Mouse (Mus musculus): ENCODE measurements around the gene Hdac4. TPM values are rescaled to one million over a fixed set of nuclear protein-coding genes. Genes with fewer than 3 reads are reported as not detected.

Hdac4 gene
- polyA plus RNA-seq, 1 experiment from 2014 or later = 25.6 TPM

DNA sequence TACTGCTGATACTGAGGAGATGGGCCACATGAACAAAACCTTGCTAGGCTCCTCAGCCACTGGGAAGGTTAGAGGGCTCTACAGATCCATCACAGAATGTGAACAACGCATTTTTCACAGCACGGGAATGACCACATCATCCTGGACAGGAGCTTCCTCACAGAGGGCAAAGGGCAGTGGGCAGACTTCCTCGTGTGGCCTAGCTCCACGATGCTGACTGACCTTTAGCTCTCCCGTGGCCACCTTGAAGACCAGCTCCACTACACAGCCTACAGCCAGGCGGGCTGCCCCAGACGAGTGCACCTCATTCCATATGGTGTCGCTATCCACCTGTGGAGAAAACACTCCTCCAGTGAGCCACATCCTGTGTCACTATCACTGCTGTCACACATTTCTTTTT lies 234.3 kb downstream of the Hdac4 start:
- H3K4me3 ChIP-seq (replicated peaks) = no peak overlapping the region
- H3K27ac ChIP-seq = no peak overlapping the region
- H3K27me3 ChIP-seq = no peaks in the 10 kb centered on the region
- H3K4me1 ChIP-seq (replicated peaks) = peaks cover 8% of the 10 kb centered on the region; the same call in 1 of the 2 replicates
- ATAC-seq = no peak
- H3K36me3 ChIP-seq = peaks cover 79% of the 10 kb centered on the region
- H3K9ac ChIP-seq (replicated peaks) = no peak overlapping the region
- no peaks in the 10 kb centered on the region for H3K9me3 ChIP-seq
- 92% methylated on average over 8 of the region's 8 CpGs for WGBS
- no peak overlapping the region for H3K4me2 ChIP-seq (replicated peaks)

DNA sequence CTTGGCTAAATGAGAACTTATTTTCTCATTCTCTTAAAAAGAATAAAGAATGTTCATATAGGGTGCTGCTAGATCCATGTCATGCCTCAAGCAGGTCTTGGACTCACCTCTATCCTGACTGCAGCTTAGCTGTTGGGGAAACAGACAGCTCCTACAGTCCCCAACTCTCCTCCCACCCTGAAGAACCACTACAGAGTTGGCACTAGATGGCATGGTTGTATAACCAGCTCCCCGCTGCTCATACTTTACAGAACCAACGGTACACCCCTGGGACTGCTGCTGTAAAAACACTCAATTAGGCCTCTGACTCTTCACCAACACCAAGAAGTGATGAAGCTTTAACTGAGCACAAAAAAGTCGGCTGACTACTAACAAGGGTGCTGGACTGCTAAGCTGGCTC lies 235.6 kb downstream of the Hdac4 start:
- Histone ChIP-seq H3K27me3 (no peaks in the 10 kb centered on the region), H3K4me2 (replicated peaks) (no peak overlapping the region), H3K9ac (replicated peaks) (no peak overlapping the region), H3K9me3 (no peaks in the 10 kb centered on the region), H3K36me3 (peaks cover 79% of the 10 kb centered on the region), H3K4me3 (replicated peaks) (no peak overlapping the region), H3K27ac (no peak overlapping the region), H3K4me1 (replicated peaks) (peaks cover 8% of the 10 kb centered on the region; the same call in 1 of the 2 replicates)
- 91% methylated on average over 3 of the region's 3 CpGs for WGBS
- no peak for ATAC-seq

- Histone ChIP-seq H3K4me3 (replicated peaks) (no peak overlapping the region), H3K9ac (replicated peaks) (no peak overlapping the region), H3K27me3 (no peaks in the 10 kb centered on the region), H3K4me1 (replicated peaks) (peaks cover 8% of the 10 kb centered on the region; the same call in 1 of the 2 replicates), H3K27ac (no peak overlapping the region), H3K9me3 (no peaks in the 10 kb centered on the region), H3K4me2 (replicated peaks) (no peak overlapping the region), H3K36me3 (peaks cover 78% of the 10 kb centered on the region)
- no peak for ATAC-seq
- WGBS = 95% methylated on average over 5 of the region's 5 CpGs
These were observed 236.5 kb downstream of the Hdac4 start for GRCm38 (mm10) chr1:91959044-91959443.

GRCm38 (mm10) chr1:91956229-91956628 lies 239.3 kb downstream of the Hdac4 start:
- no peak for ATAC-seq
- H3K4me3 ChIP-seq (replicated peaks) = no peak overlapping the region
- no peak overlapping the region for H3K4me2 ChIP-seq (replicated peaks)
- H3K36me3 ChIP-seq = peaks cover 95% of the 10 kb centered on the region
- H3K27me3 ChIP-seq = no peaks in the 10 kb centered on the region
- no peaks in the 10 kb centered on the region for H3K4me1 ChIP-seq (replicated peaks)
- no peak overlapping the region for H3K27ac ChIP-seq
- WGBS = 85% methylated on average over 4 of the region's 4 CpGs
- H3K9me3 ChIP-seq = no peaks in the 10 kb centered on the region
- H3K9ac ChIP-seq (replicated peaks) = no peak overlapping the region

GRCm38 (mm10) chr1:91954954-91955353 lies 240.5 kb downstream of the Hdac4 start:
- Histone ChIP-seq H3K9me3 (no peaks in the 10 kb centered on the region), H3K36me3 (peaks cover 95% of the 10 kb centered on the region), H3K9ac (replicated peaks) (no peak overlapping the region), H3K27me3 (no peaks in the 10 kb centered on the region), H3K27ac (no peak overlapping the region), H3K4me3 (replicated peaks) (no peak overlapping the region), H3K4me1 (replicated peaks) (no peaks in the 10 kb centered on the region), H3K4me2 (replicated peaks) (no peak overlapping the region)
- 92% methylated on average over 5 of the region's 5 CpGs for WGBS
- ATAC-seq = no peak

DNA sequence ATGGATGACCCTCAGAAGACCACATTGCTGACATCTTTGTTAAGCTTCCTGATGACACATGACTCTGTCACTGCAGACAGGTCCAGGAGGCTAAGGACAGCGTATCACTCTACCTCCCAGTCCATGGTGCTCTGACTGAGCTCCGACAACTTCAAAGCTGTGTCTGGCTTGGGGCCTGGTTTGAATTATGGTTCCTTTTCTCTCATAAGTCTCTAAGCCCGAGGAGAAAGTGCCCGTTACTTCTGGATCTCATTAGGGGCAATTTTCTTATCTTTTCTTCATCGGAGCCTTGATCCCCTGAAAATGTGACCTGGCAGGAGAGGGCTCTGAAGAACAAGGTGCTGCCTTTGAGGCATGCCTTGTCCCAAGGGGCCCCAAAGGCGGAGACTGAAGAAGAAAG lies 242.6 kb downstream of the Hdac4 start:
- H3K27me3 ChIP-seq = no peaks in the 10 kb centered on the region
- no peak for ATAC-seq
- no peak overlapping the region for H3K27ac ChIP-seq
- WGBS = 87% methylated on average over 6 of the region's 6 CpGs
- H3K9me3 ChIP-seq = no peaks in the 10 kb centered on the region
- no peak overlapping the region for H3K4me3 ChIP-seq (replicated peaks)
- no peak overlapping the region for H3K4me2 ChIP-seq (replicated peaks)
- H3K4me1 ChIP-seq (replicated peaks) = no peaks in the 10 kb centered on the region
- H3K36me3 ChIP-seq = peaks cover 96% of the 10 kb centered on the region
- H3K9ac ChIP-seq (replicated peaks) = no peak overlapping the region

- H3K27ac ChIP-seq = no peak overlapping the region
- no peaks in the 10 kb centered on the region for H3K27me3 ChIP-seq
- H3K4me1 ChIP-seq (replicated peaks) = no peaks in the 10 kb centered on the region
- H3K4me3 ChIP-seq (replicated peaks) = no peak overlapping the region
- peaks cover 92% of the 10 kb centered on the region for H3K36me3 ChIP-seq
- no peak overlapping the region for H3K9ac ChIP-seq (replicated peaks)
- 98% methylated on average over 7 of the region's 7 CpGs for WGBS
- no peak overlapping the region for H3K4me2 ChIP-seq (replicated peaks)
- no peak for ATAC-seq
- no peaks in the 10 kb centered on the region for H3K9me3 ChIP-seq
These were observed 248.1 kb downstream of the Hdac4 start for GRCm38 (mm10) chr1:91947441-91947840.

DNA sequence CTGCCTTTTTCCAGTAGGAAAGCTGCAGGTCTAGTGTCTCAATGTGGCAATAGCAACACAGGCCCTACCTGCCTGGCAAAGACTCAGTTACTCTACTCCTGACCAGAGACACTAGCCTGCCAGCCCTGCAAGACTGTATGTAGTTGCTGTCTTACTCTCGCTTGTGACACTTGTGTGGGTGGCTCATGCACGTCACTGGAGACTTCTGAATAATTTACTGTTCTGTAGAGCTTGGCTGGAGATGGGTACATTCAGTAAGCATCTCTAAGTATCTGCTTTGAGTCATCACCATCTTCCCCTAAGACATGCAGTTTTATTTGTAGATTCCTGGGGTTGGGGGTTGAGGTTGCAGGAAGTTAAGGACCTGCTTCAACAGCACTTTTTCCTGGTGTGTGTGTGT lies 252.9 kb downstream of the Hdac4 start:
- H3K27ac ChIP-seq = no peak overlapping the region
- H3K9ac ChIP-seq (replicated peaks) = no peak overlapping the region
- H3K4me2 ChIP-seq (replicated peaks) = no peak overlapping the region
- no peaks in the 10 kb centered on the region for H3K9me3 ChIP-seq
- WGBS = 89% methylated on average over 2 of the region's 2 CpGs
- H3K4me3 ChIP-seq (replicated peaks) = no peak overlapping the region
- H3K36me3 ChIP-seq = peaks cover 74% of the 10 kb centered on the region
- H3K27me3 ChIP-seq = no peaks in the 10 kb centered on the region
- no peak for ATAC-seq
- no peaks in the 10 kb centered on the region for H3K4me1 ChIP-seq (replicated peaks)

GRCm38 (mm10) chr1:91942031-91942430 lies 253.5 kb downstream of the Hdac4 start:
- no peaks in the 10 kb centered on the region for H3K4me1 ChIP-seq (replicated peaks)
- H3K4me2 ChIP-seq (replicated peaks) = no peak overlapping the region
- ATAC-seq = no peak
- no peak overlapping the region for H3K9ac ChIP-seq (replicated peaks)
- no peaks in the 10 kb centered on the region for H3K9me3 ChIP-seq
- no peak overlapping the region for H3K4me3 ChIP-seq (replicated peaks)
- no peaks in the 10 kb centered on the region for H3K27me3 ChIP-seq
- 77% methylated on average over 3 of the region's 3 CpGs for WGBS
- H3K36me3 ChIP-seq = peaks cover 73% of the 10 kb centered on the region
- no peak overlapping the region for H3K27ac ChIP-seq

- no peak overlapping the region for H3K4me2 ChIP-seq (replicated peaks)
- H3K9me3 ChIP-seq = no peaks in the 10 kb centered on the region
- H3K9ac ChIP-seq (replicated peaks) = no peak overlapping the region
- H3K36me3 ChIP-seq = peaks cover 71% of the 10 kb centered on the region
- no peak overlapping the region for H3K4me3 ChIP-seq (replicated peaks)
- no peaks in the 10 kb centered on the region for H3K4me1 ChIP-seq (replicated peaks)
- 100% methylated on average over 1 of the region's 1 CpGs for WGBS
- no peak overlapping the region for H3K27ac ChIP-seq
- no peak for ATAC-seq
- H3K27me3 ChIP-seq = no peaks in the 10 kb centered on the region
These were observed 254.4 kb downstream of the Hdac4 start for GRCm38 (mm10) chr1:91941094-91941493.

- no peak overlapping the region for H3K4me2 ChIP-seq (replicated peaks)
- ATAC-seq = no peak
- no peak overlapping the region for H3K27ac ChIP-seq
- H3K27me3 ChIP-seq = no peaks in the 10 kb centered on the region
- no peak overlapping the region for H3K4me3 ChIP-seq (replicated peaks)
- no peaks in the 10 kb centered on the region for H3K9me3 ChIP-seq
- H3K9ac ChIP-seq (replicated peaks) = no peak overlapping the region
- WGBS = 93% methylated on average over 3 of the region's 3 CpGs
- H3K36me3 ChIP-seq = peaks cover 63% of the 10 kb centered on the region
- H3K4me1 ChIP-seq (replicated peaks) = no peaks in the 10 kb centered on the region
These were observed 260.3 kb downstream of the Hdac4 start for GRCm38 (mm10) chr1:91935171-91935570.

GRCm38 (mm10) chr1:91933681-91934080 lies 261.8 kb downstream of the Hdac4 start:
- H3K27me3 ChIP-seq = no peaks in the 10 kb centered on the region
- H3K27ac ChIP-seq = no peak overlapping the region
- H3K4me1 ChIP-seq (replicated peaks) = no peaks in the 10 kb centered on the region
- 89% methylated on average over 8 of the region's 8 CpGs for WGBS
- no peaks in the 10 kb centered on the region for H3K9me3 ChIP-seq
- H3K4me2 ChIP-seq (replicated peaks) = no peak overlapping the region
- no peak overlapping the region for H3K9ac ChIP-seq (replicated peaks)
- peaks cover 73% of the 10 kb centered on the region for H3K36me3 ChIP-seq
- ATAC-seq = no peak
- H3K4me3 ChIP-seq (replicated peaks) = no peak overlapping the region

GRCm38 (mm10) chr1:91932221-91932620 lies 263.3 kb downstream of the Hdac4 start:
- no peak overlapping the region for H3K4me3 ChIP-seq (replicated peaks)
- no peak overlapping the region for H3K9ac ChIP-seq (replicated peaks)
- no peak overlapping the region for H3K4me2 ChIP-seq (replicated peaks)
- WGBS = 96% methylated on average over 12 of the region's 12 CpGs
- no peaks in the 10 kb centered on the region for H3K4me1 ChIP-seq (replicated peaks)
- ATAC-seq = no peak
- no peak overlapping the region for H3K27ac ChIP-seq
- H3K27me3 ChIP-seq = no peaks in the 10 kb centered on the region
- no peaks in the 10 kb centered on the region for H3K9me3 ChIP-seq
- peaks cover 67% of the 10 kb centered on the region for H3K36me3 ChIP-seq
